Mouse (Mus musculus) left cerebral cortex, postnatal 25 days (tissue): ENCODE results near the gene Eef1akmt3. TPM values are rescaled to one million over a fixed set of nuclear protein-coding genes. Genes with fewer than 3 reads are reported as not detected.

Experiments used
- DNase-seq, 2 experiments: peaks; one replicate each; pipeline ENCODE4 v3.0.0; 2022; ENCODE audit warnings: low spot score in 2 of 2, mixed read lengths in 1 of 2
- intact Hi-C: fragments of 180-260 bp; cut with DNase I; formaldehyde crosslinking; loops from one replicate; pipeline ENCODE4 v1.15.1; 2025
- total RNA-seq, 2 experiments: library from RNA; stranded (reverse); gene quantifications; 2 replicates each; pipeline ENCODE4 v1.2.3; 2021

Gene Eef1akmt3
- total RNA-seq, 2 experiments from 2014 or later: 0.16 to 0.25 TPM

DNA sequence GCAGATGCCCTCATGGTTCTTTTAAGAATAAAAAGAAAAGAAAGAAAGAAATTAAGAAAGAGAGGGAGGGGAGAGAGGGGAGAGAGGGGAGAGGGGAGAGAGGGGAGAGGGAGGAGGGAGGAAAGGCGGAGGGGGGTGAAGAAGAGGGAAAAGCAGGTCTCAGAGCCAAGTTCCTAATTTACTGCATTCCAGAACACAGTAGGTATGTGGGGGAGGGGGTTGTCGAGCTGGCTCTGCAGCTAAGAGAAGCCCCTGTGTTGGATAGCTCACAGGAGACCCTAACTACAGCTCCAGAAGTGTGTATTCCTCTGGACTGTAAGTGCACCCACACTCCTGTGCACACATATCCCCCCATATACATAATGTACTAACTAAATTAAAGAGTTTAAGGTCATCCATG lies 24.2 kb downstream of the Eef1akmt3 start:
- intact Hi-C loops: no loop called here
- no peak for DNase-seq

DNA sequence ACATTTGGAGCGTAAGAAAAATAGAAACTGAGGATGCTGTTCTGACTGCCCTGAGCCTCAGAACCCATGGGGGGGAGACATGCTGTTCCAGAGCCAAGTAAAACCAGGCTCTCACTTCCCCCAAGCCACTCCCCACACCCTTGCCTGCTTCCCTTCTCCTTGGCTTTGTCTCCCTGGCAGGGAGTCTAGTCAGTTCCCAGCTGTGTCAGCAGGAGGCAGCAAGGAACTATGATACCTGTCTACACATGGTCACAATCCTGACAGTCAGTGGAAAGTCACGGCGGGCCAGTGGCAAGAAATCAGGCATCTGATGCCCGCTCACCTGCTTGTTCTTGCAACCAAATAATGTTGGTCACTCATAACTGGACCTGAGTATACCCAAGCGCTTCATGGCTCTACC lies 24.8 kb downstream of the Eef1akmt3 start:
- intact Hi-C loops: no loop called here
- no peak for DNase-seq

DNA sequence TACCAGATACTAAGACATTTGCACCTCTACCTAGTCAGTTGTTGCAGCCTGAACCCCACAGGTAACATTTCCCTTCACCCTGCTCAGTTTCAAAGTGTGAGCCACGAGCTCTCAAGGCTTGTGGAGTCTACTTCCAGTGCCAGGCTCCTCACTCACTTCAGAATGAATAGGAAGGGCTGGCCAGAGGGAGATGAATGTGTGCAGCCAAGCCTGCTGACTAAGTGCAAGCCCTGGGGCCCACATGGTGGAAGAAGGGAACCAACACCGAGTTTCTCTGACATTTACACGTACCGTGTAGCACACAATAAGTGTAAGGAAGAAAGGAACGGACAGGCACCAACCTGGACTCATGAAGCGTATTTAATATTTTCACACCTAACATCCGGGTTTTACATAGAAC lies 37.5 kb downstream of the Eef1akmt3 start:
- DNase-seq: no peak
- intact Hi-C loops: no loop called here

DNA sequence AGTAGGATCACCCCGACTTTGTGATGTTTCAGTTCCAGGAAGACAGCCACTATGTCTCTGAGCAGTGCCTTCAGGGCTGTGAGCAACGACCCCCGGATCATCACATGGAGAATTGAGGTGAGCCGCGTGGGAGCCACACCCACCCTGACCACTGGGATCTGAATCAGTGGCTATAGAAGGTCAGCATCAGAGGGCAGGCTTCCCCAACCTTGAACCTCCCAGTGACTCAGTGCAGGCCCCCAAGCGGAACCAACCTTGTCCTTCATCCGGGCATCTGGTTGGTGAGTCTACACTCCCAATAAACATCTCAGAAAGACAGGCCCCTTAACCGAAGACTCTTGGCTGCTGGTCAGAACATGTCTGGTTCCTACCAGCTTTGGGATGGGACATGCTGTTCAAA lies 38.0 kb downstream of the Eef1akmt3 start:
- intact Hi-C loops: no loop called here
- no peak for DNase-seq

DNA sequence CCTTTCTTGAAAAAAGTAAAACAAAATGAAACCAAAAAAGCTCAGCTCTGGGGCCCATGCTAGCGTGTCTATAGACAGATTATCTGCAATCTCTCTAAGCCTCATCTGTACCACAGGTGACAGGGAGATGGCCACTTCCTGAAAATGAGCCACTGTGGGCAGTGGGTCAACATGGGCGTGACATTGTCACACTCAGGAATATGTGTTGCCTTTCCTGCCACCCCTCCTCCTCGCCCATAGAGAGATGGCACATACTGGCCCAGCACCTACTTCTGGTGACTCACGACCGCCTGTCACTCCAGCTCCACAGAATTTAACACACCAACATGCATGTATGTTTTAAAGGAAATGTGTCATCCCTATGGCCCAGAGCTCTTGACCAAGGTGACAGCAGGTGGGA lies 38.5 kb downstream of the Eef1akmt3 start:
- intact Hi-C loops: no loop called here
- no peak for DNase-seq

DNA sequence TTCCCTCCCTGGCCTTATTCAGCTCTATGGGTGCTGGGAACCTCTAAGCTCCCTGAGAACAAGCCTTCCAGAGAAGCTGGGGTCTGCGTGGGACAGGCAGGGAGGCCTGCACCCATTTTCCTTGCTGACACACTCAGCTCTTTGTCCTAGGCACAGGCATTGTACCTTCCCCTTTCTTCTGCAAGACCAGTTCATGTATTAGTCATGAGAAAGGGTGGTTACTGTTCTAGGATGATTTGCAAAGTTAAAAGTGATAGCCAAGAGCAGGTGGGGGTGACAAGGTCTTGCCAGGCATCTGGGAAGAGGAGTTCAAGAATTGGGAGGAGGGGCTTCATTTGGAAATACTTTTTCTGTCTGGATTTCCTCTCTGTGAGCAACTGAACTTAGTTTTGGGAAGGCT lies 39.3 kb downstream of the Eef1akmt3 start:
- intact Hi-C loops: no loop called here

DNA sequence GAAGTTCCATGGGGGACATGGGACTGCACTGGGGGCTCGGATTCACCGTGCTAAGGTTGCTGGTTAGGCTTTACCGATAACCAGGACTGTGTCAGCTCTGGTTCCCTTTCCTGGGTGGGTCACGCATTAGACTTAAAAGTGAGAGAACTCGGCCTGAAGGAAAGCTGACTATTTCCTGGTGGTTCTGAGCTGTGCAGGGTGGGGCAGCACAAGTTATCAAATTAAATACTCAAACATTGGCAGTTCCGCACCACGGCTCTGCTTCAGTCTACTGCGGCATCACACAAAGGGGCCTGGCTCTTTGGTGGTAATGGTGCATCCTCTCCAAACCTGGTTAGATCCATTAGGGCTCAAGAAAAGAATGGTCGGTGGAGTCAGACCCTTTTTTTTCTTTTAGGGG lies 40.0 kb downstream of the Eef1akmt3 start:
- DNase-seq: no peak
- intact Hi-C loops: no loop called here

More for the DNA sequence above, 39.3 kb downstream of the Eef1akmt3 start:
- DNase-seq: no peak

DNA sequence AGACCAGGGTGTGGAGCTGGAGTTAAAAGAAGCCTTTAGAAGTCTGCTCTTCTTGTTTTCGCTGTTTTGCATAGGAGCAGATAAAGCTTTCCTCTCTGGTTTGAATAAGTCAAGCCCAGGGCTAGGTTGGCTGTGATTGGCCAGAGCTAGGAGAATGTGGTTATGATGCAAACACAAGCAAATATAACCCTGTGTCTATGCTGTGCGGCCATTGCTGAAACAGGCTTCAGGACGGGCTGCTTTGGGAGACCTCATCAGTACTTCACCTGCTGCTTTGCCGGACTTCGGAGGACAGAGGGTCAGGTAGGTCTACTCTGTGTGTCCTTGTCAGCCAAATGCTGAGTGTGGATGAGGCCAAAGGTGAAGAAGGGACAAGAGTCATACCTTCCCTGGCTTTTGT lies 40.8 kb downstream of the Eef1akmt3 start, which contains the start of gene Avil:
Gene Avil, plus strand, starts transcription at position 181 of the 400 bp plus-strand sequence.
- no peak for DNase-seq
- intact Hi-C loops: no loop called here

DNA sequence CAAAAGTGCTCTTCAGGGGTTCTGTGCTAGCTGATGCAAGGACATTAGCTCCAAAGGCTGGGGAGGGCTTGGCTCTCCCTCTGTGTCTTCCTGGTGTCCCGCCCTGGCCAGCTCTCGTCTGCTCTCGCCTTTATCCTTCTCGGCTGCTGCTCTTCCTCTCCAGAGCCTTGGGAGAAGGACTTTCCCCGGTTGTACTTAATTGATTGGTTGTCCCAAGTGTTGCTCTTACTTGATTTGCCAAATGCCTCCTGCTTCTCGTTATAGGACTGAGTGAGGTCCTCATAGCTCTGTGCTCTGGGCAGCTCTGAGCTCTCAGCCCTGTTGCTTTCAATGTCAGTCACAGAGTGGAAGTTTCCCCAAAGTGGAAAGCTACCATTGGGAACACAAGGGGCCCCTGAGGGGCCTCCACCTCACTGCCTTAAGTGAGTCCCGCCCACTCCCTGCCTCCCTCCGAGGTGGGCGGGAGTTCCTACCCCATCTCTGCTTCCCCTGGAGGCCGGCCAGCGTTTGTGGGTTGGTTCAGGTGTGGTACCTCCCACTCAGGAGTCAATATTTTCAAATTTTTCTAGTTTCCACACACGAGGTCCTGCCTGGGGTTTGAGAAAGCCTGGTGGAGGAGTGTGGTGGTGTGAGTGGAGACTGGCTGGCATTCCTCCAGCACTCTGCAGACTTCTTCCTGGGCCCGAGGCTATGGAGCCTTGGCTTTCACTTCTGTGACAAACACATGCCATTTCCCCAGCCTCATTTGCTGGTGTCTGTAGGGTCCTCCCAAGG lies 43.8 kb downstream of the Eef1akmt3 start:
- intact Hi-C loops: no loop called here

DNA sequence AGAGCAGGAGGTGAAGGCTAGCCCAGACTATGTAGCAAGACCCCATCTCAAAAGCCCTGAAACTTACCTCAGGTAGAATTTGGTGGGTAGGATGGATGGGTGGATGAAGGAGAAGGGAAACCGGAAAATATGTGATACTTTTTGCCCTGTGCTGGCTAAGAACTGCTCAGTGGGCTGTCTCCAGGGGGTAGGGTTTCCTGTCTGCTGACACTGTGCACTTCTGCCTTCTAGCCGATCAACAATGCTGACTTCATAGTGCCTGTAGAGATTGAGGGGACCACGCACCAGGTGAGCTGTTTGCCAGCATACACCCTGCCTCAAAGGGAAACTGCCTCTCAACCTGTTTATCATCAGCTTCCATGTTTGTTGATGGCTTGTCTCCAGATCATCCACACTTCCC lies 47.7 kb downstream of the Eef1akmt3 start:
- DNase-seq: no peak
- intact Hi-C loops: loop anchor here (5.0 kb wide), 1 partner anchor 39 kb away; the partner anchor contains the start of gene Tsfm

More for the DNA sequence above, 43.8 kb downstream of the Eef1akmt3 start:
- DNase-seq: no peak

DNA sequence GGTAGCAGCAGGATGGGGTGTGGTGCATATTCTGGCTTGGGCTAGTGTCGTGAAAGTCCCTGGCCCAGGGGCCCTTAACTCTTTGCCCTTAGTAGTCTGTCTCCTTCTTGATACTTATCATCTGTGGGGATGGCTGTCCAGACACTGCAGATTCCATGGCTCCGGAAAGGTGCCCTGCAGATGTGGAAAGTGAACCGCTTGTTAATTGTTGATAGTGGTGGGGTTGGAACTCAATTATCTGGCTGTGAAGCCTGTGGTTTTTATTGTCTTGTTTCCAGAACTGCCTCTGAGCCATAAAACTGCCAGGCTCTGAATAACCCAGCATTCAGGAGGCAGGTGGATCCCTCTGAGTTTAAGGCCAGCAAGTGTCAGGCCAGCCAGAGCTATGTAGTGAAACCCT lies 49.6 kb downstream of the Eef1akmt3 start:
- DNase-seq: no peak
- intact Hi-C loops: loop anchor here (5.0 kb wide), 1 partner anchor 41 kb away; the partner anchor contains the start of gene Tsfm

DNA sequence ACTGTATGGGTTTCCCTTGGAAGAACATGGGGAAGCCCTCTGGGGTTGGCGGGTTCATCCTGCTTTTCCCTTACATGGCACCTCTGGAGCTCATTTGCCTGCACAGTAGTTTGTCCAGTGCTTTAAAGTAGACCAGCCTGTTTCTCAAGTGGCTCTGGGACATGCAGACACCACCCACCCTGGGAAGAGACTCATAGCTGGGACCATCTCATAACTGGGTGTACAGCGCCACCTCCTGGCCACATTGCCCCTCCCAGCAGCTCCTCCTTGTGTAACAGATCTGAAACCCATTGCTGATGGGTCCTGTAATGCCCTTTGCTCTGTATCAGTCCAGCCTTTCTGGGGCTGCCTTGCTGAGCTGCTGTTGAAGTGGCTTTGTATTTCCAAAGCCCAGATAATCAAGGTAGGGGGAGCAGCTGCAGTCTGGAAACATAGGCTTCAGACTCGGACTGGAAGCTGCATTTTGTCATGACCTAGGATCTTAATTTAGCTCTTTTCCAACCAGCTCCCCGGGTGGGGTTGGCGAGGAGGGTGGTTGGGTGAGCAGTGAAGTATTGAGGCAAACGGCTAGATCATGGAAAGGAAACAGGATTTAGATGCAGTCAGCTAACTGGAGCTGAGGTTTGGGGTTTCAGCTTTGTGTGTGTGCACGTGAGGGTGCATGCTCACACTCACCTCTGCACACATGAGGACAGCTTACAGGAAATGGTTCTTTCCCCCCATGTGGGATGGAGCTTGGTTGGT lies 50.8 kb downstream of the Eef1akmt3 start:
- intact Hi-C loops: loop anchor here (1.0 to 5.0 kb wide), 2 partner anchors 42 to 71 kb away; partner anchors contain the start of gene Tsfm
- peak; percentile 84 to 86 for DNase-seq

DNA sequence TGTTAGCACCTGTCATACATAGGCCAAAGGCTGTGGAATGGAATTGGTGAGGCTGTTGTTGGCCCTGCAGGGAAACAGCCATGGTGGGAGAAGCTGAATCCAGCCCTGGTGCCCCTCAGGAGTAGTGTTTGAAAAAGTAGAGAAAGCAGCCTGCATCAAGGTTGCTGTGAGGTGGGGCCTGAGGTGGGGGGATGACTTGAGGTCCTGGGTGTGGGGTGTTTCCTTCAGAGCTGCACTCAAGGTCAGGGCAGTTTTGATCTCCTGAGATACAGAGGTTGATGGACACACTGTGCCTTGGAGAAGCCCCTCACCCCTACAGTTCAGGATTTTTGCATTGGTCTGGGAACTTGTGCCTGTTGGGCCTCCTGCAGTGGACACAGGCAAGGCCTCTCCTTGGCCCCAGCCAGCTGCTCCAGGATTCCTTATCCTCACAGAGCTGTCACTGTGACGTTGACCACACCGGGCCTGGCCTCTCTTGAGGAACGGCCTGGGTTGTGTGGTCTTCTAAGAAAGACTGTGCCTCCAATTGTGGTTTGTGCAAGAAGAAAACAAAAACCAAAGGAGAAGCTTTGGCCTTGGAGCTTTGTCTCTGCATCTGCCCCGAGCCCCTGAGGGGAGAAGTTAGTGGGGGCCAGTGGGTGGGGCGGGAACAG lies 52.7 kb downstream of the Eef1akmt3 start:
- intact Hi-C loops: no loop called here
- DNase-seq: no peak

DNA sequence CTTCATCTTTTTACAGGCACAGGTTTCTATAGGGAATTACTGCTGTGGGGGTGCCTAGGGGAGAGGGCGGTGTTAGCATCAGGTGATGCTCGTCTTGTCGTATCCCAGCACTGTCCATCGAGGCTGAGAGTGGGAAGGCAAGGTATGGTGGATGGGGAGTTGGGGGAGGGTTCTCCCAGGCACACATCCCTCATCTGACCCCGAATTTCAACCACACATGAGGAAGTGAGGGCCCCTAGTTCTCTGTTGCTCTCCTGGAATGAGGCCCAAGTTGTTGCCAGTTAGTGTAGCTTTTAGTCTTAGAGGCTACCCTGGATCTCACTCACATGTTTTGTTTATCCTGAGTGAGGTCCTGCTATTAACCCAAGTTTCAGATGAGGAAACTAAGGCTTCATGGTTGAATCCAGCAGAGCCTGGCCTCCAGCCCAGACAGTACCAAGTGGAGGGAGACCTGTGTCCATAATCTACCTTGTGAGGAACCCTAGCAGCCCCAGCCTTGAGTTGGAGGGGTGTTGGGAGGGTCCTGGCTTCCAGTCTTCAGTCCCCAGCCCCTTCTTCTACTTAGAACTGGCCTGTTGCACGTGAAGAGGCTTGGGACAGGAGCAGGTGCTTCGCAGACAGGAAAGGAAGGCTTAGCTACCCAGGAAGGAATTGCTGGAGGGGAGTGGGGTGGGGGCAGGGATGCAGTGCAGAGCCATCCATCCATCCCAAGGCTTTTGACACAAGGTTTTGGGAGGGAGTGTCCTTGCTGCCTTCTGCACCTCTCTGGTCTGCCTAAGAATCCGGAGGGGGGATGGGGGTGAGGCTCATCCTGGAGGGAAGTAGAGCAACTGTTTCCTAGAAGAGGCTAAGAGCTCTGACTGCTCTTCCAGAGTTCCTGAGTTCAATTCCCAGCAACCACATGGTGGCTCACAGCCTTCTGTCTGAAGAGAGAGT lies 53.9 kb downstream of the Eef1akmt3 start:
- no peak for DNase-seq
- intact Hi-C loops: no loop called here

DNA sequence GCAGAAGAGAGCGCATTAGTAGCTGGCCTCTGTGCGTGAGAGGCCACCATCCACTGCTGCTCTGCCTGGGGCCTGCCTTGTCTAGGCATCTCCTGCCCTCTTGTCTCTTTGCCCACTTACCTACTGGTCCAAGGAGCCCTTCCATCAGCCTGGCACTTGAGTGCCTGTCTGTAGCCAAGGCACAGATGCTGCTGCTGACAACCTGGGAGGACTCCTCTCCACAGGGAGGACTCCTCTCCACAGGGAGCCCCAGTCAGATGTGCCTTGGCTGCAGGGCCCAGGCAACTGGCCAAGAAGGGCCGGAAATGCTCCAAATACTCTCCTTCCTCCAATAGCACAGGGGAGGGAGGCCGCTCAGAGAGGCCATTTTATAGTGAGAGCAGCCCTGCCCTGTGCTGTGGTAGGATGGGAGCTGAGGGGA lies 54.8 kb downstream of the Eef1akmt3 start:
- peak; percentile 64 to 69 for DNase-seq
- intact Hi-C loops: no loop called here

DNA sequence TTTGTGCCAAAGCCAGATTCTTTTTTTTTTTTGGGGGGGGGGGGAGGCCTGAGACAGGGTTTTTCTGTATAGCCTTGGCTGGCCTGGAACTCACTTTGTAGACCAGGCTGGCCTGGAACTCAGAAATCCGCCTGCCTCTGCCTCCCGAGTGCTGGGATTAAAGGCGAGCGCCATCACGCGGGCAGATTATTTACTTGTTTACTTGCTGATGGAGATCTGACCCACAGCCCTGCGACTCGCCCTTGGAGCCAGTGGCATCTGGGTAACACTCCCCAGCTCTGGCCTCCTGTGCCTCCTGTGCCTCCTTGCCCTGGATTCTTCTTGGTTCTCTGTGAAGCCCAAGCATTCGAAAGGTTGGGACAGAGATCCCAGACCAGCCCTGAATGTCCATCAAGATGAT lies 55.7 kb downstream of the Eef1akmt3 start:
- DNase-seq: no peak
- intact Hi-C loops: no loop called here

DNA sequence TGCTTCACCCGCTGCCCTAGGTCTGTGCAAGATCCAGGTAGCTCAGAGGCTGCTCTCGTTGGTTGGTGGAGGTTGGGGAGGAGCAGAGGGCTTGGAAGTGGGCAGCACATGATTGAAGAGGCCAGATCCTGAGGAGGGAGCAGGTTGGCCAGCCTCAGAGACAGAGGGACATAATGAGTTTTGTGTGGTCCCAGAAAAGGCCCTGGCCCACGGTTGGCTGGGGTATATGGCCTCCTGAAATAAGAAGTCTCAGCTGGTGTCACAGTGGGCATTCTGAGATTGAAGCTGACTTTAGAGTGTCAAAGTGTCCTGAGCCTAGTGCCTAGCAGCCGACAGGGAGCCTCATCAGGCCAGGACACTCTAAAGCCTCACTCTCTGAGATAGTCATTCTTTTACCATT lies 56.2 kb downstream of the Eef1akmt3 start:
- intact Hi-C loops: no loop called here
- no peak for DNase-seq

DNA sequence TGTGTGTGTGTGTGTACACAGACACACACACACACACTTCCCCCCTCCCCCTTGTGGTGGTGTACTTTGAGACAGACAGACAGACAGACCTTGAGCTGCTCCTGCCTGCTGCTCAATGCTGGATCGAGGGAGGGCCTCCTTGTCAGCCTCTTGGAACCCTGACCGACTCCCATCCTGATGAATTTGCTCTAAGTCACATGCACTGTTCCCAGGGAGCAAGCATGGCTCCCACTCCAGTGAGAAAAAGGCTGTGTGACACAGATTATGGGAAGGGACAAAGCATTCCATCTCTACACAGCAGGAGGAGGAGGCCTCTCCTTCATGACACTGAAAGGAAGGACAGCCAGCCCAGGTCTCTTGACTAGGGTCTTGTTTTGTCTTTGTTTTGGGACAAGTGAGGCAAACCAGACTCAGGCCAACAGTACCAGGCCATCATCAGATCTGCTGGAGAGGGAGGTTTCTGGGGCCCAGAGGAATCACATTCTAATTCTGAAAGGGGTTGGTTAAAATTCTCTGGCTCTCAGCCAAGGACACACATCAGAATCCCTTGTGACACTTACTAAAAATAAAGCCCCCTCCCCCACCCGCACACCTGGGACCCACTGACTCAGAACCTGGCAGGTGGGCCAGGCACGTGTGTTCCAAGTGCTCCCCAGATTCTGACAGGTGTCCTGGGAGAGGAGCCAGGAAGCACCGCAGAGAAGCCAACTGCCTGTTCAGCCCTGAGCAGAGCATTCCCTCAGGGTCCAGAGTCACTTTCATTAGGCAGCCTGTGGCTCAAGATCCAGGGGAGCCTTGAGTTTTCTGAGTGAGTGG lies 56.9 kb downstream of the Eef1akmt3 start:
- DNase-seq: no peak
- intact Hi-C loops: no loop called here
